Mouse (Mus musculus): Measurements from ENCODE around the gene Srsf5. TPM values are rescaled to one million over a fixed set of nuclear protein-coding genes. Genes with fewer than 3 reads are reported as not detected.
"Not testable (repeated sequence)": the region's sequence is repeated elsewhere in the genome, so short reads cannot be mapped to it uniquely, and the experiment has no call there.

Gene Srsf5
- polyA plus RNA-seq, 1 experiment from 2014 or later: 491 TPM

DNA sequence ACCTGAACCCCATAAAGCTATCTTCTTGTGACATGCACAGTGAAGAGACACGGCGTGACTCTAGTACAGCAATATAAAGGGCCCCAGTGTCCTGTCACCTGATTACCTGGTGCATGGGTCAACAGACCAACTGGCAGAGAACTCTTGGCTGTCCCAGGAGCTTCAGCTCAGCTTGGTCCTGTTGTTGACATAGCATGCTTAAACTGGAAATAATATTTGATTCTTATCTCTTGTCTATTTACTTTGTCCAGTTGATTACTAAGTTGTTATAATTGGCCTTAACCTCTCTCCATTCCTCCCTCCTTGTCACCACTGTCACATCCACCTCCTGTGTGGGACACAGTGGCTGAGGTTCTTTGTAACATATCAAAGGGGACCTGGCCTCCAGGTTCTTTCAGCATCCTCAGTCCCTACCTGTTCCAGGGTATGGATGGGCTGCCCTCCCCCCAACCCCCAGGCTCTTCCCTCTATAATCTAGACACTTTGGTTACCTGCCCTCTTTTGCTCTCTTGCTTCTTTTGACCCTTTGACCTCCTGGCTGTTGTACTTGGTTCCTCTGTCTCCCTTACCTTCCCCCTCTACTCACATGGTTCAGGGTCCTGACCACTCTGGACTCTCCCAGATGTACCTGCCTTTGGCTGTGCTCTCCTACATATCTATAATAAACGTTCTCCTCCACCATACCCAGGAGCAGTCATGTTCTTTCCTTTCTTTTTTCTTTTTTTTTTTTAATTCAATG lies 13.7 kb upstream of the Srsf5 start:
- no peaks in the 10 kb centered on the region for H3K4me1 ChIP-seq
- H3K4me3 ChIP-seq: no peak overlapping the region
- no peaks in the 10 kb centered on the region for H3K9me3 ChIP-seq
- H3K36me3 ChIP-seq: no peaks in the 10 kb centered on the region
- WGBS: 84% methylated on average over 3 of the region's 3 CpGs
- H3K27me3 ChIP-seq: no peaks in the 10 kb centered on the region
- H3K4me2 ChIP-seq (replicated peaks): no peak overlapping the region
- ATAC-seq (replicated peaks): no peak
- no peak overlapping the region for H3K27ac ChIP-seq (replicated peaks)
- H3K9ac ChIP-seq (replicated peaks): no peak overlapping the region

GRCm38 (mm10) chr12:80932865-80933264 lies 12.4 kb upstream of the Srsf5 start:
- H3K4me2 ChIP-seq (replicated peaks): no peak overlapping the region
- H3K27me3 ChIP-seq: no peaks in the 10 kb centered on the region
- no peak overlapping the region for H3K27ac ChIP-seq (replicated peaks)
- H3K9me3 ChIP-seq: no peaks in the 10 kb centered on the region
- H3K9ac ChIP-seq (replicated peaks): no peak overlapping the region
- no peak for ATAC-seq (replicated peaks)
- H3K36me3 ChIP-seq: no peaks in the 10 kb centered on the region
- H3K4me1 ChIP-seq: no peaks in the 10 kb centered on the region
- no peak overlapping the region for H3K4me3 ChIP-seq
- WGBS: 97% methylated on average over 1 of the region's 1 CpGs

DNA sequence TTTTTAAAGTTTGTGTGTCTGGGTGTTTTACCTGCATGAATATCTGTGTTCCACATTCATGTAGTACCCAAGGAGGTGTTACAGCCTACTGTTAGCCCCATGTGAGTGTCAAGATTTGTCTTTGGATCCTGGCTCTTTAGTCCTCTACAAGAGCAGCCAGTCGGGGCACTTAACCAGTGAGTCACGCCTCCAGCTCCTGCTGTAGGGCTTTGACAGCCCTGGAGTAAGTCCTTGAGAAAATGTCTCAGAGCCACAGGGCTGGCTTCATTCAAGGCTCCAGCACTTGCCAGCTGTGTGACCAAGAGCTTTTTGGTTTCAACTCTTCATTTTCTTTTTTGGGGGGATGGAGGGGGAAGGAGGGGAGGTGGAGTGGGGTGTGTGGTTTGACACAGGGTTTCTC lies 8.6 kb upstream of the Srsf5 start:
- H3K9me3 ChIP-seq: no peaks in the 10 kb centered on the region
- 77% methylated on average over 2 of the region's 2 CpGs for WGBS
- ATAC-seq (replicated peaks): no peak
- H3K9ac ChIP-seq (replicated peaks): no peak overlapping the region
- no peaks in the 10 kb centered on the region for H3K36me3 ChIP-seq
- H3K4me2 ChIP-seq (replicated peaks): no peak overlapping the region
- no peaks in the 10 kb centered on the region for H3K4me1 ChIP-seq
- no peaks in the 10 kb centered on the region for H3K27me3 ChIP-seq
- no peak overlapping the region for H3K27ac ChIP-seq (replicated peaks)
- no peak overlapping the region for H3K4me3 ChIP-seq

- H3K27ac ChIP-seq (replicated peaks): no peak overlapping the region
- no peaks in the 10 kb centered on the region for H3K4me1 ChIP-seq
- no peak overlapping the region for H3K9ac ChIP-seq (replicated peaks)
- 68% methylated on average over 9 of the region's 9 CpGs for WGBS
- no peaks in the 10 kb centered on the region for H3K9me3 ChIP-seq
- ATAC-seq (replicated peaks): no peak
- no peak overlapping the region for H3K4me2 ChIP-seq (replicated peaks)
- no peak overlapping the region for H3K4me3 ChIP-seq
- H3K36me3 ChIP-seq: no peaks in the 10 kb centered on the region
- H3K27me3 ChIP-seq: no peaks in the 10 kb centered on the region
Measured at GRCm38 (mm10) chr12:80937331-80938029, 7.8 kb upstream of the Srsf5 start.

- ATAC-seq (replicated peaks): no peak
- no peak overlapping the region for H3K9ac ChIP-seq (replicated peaks)
Measured at GRCm38 (mm10) chr12:80938642-80939041, 6.7 kb upstream of the Srsf5 start.

GRCm38 (mm10) chr12:80939165-80939564 lies 6.1 kb upstream of the Srsf5 start:
- Histone ChIP-seq H3K9me3 (no peaks in the 10 kb centered on the region), H3K4me1 (no peaks in the 10 kb centered on the region), H3K27me3 (no peaks in the 10 kb centered on the region), H3K4me2 (replicated peaks) (no peak overlapping the region), H3K36me3 (no peaks in the 10 kb centered on the region), H3K4me3 (no peak overlapping the region), H3K9ac (replicated peaks) (no peak overlapping the region), H3K27ac (replicated peaks) (no peak overlapping the region)
- no peak for ATAC-seq (replicated peaks)
- 77% methylated on average over 4 of the region's 4 CpGs for WGBS

More at GRCm38 (mm10) chr12:80938642-80939041, 6.7 kb upstream of the Srsf5 start:
- H3K4me3 ChIP-seq: no peak overlapping the region
- H3K9me3 ChIP-seq: no peaks in the 10 kb centered on the region
- H3K4me2 ChIP-seq (replicated peaks): no peak overlapping the region
- no peaks in the 10 kb centered on the region for H3K36me3 ChIP-seq
- no peaks in the 10 kb centered on the region for H3K27me3 ChIP-seq
- no peak overlapping the region for H3K27ac ChIP-seq (replicated peaks)
- WGBS: 72% methylated on average over 5 of the region's 5 CpGs
- no peaks in the 10 kb centered on the region for H3K4me1 ChIP-seq

- no peak for ATAC-seq (replicated peaks)
- 95% methylated on average over 3 of the region's 3 CpGs for WGBS
- peaks cover 6% of the 10 kb centered on the region for H3K4me1 ChIP-seq
Measured at GRCm38 (mm10) chr12:80941886-80942285, 3.4 kb upstream of the Srsf5 start.

GRCm38 (mm10) chr12:80943395-80943794 lies 1.9 kb upstream of the Srsf5 start:
- 90% methylated on average over 3 of the region's 3 CpGs for WGBS
- Histone ChIP-seq H3K36me3 (peaks cover 14% of the 10 kb centered on the region), H3K4me1 (peaks cover 8% of the 10 kb centered on the region), H3K27ac (replicated peaks) (no peak overlapping the region), H3K9ac (replicated peaks) (no peak overlapping the region), H3K27me3 (no peaks in the 10 kb centered on the region), H3K9me3 (no peaks in the 10 kb centered on the region), H3K4me3 (no peak overlapping the region), H3K4me2 (replicated peaks) (no peak overlapping the region)
- ATAC-seq (replicated peaks): no peak

More at GRCm38 (mm10) chr12:80941886-80942285, 3.4 kb upstream of the Srsf5 start:
- Histone ChIP-seq H3K9ac (replicated peaks) (no peak overlapping the region), H3K27me3 (no peaks in the 10 kb centered on the region), H3K36me3 (0 out of 2 replicates have a peak, but pooled peaks cover 2% of the 10 kb centered on the region), H3K4me2 (replicated peaks) (no peak overlapping the region), H3K27ac (replicated peaks) (no peak overlapping the region), H3K9me3 (no peaks in the 10 kb centered on the region), H3K4me3 (no peak overlapping the region)

DNA sequence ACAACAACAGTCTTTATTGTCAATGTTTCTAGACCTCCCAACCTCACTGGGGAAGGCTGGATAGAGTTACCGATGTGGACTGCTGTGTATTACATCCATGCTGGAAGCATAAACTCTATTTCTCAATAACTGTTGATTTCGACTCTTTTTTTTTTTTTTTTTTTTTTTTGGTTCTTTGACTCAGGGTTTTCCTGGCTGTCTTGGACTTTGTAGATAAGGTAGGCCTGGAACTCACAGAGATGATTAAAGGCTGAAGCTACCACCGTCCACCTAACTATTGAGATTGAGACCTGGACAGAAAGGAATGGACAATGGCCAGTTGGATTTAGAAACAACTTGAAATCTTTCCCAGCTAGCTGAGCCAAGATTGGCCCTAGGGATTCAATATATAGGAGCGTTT lies 1.1 kb upstream of the Srsf5 start:
- Histone ChIP-seq H3K9me3 (no peaks in the 10 kb centered on the region), H3K27ac (replicated peaks) (no peak overlapping the region), H3K4me2 (replicated peaks) (0 out of 2 replicates have a peak overlapping the region, but pooled peaks have one; percentile 45), H3K4me1 (peaks cover 8% of the 10 kb centered on the region), H3K27me3 (no peaks in the 10 kb centered on the region), H3K4me3 (no peak overlapping the region), H3K9ac (replicated peaks) (no peak overlapping the region), H3K36me3 (peaks cover 20% of the 10 kb centered on the region)
- no peak for ATAC-seq (replicated peaks)
- 97% methylated on average over 4 of the region's 4 CpGs for WGBS

DNA sequence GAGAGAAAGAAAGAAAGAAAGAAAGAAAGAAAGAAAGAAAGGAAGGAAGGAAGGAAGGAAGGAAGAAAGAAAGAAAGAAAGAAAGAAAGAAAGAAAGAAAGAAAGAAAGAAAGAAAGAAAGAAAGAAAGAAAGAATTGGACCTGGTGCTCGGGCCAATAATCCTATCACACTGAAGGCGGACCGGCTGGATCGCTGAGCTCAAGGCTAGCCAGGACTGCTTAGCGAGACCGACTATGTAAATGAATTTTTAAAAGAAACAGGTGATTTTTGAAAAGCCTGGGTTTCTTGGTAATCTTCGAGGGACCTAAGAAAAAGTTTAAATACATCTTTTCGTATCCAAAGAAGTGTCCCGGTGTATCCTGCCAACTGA lies 356 bp upstream of the Srsf5 start:
- Histone ChIP-seq H3K4me2 (replicated peaks) (peak overlapping the region; percentile 45), H3K27ac (replicated peaks) (peak overlapping the region; percentile 93), H3K36me3 (peaks cover 24% of the 10 kb centered on the region), H3K4me3 (peak overlapping the region; percentile 64), H3K9ac (replicated peaks) (peak overlapping the region; percentile 41; the same call in 1 of the 2 replicates)
- H3K27me3 ChIP-seq, H3K9me3 ChIP-seq, H3K4me1 ChIP-seq: not testable (repeated sequence)
- ATAC-seq (replicated peaks): peak; percentile 49
- 0% methylated on average over 9 of the region's 9 CpGs for WGBS

DNA sequence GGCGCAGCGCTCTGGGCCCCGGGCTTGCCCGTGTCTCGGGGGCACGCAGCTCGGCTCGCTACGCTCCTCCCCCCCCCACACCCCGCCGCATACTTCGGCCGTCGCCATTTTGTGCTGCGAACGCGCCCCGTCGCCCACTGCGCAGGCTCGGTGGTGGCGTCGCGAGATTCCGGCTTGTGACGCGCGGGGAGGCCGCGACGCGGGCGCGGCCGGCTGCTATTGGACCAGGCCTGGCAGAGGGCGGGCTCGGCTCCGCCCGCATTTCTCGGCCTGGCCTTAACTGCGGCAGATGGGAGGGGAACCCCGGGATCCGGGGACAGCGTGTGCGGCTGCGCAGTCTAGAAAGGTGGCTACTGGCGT lies 672 bp downstream of the Srsf5 start:
- H3K27ac ChIP-seq (replicated peaks): peak overlapping the region; percentile 93
- ATAC-seq (replicated peaks): peak; percentile 98
- H3K4me2 ChIP-seq (replicated peaks): peak overlapping the region; percentile 57
- no peaks in the 10 kb centered on the region for H3K9me3 ChIP-seq
- H3K9ac ChIP-seq (replicated peaks): peak overlapping the region; percentile 74
- no peaks in the 10 kb centered on the region for H3K27me3 ChIP-seq
- WGBS: under 1% methylated on average over 42 of the region's 47 CpGs
- peaks cover 30% of the 10 kb centered on the region for H3K36me3 ChIP-seq
- H3K4me3 ChIP-seq: peak overlapping the region; percentile 64
- peaks cover 12% of the 10 kb centered on the region for H3K4me1 ChIP-seq

GRCm38 (mm10) chr12:80948202-80948601 lies 2.9 kb downstream of the Srsf5 start:
- Histone ChIP-seq H3K9me3 (no peaks in the 10 kb centered on the region), H3K4me2 (replicated peaks) (no peak overlapping the region), H3K27ac (replicated peaks) (no peak overlapping the region), H3K4me3 (no peak overlapping the region), H3K9ac (replicated peaks) (no peak overlapping the region), H3K36me3 (peaks cover 50% of the 10 kb centered on the region), H3K4me1 (peaks cover 23% of the 10 kb centered on the region), H3K27me3 (no peaks in the 10 kb centered on the region)
- WGBS: 94% methylated on average over 18 of the region's 18 CpGs
- no peak for ATAC-seq (replicated peaks)

Measured in forebrain, embryonic 15.5 days (tissue).